Mouse (Mus musculus): ENCODE results near the gene Rlbp1. TPM values are rescaled to one million over a fixed set of nuclear protein-coding genes. Genes with fewer than 3 reads are reported as not detected.

Gene Rlbp1
- polyA plus RNA-seq, 1 experiment from 2014 or later: 26.7 TPM

DNA sequence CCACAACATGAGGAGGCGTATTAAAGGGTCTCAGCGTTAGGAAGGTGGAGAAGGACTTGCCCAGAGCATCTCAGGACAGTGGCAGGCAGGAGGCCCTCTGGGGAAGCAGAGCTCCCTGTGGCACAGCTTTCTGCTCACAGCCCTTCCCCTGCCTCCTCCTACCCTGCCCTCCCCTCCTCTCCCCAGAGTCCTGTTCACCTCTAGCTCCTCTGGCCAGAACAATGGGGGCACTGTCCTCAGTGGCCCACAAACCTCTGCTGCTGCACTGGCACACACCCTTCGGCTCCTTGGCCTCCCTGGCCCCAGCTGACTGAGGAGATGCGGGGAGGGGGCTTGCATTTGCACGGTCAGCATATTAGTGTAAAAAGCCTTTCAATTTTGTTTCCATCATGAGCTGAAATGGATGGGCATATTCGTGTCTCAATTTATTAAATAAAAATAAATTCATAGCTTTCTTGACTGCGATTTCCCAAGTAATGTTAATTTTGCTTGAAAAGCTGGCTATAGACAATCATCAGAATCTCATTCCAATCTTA lies 1.9 kb upstream of the Rlbp1 start:
- ATAC-seq (ENCODE audit: low FRiP score): peak; percentile 7; the same call in 1 of the 2 replicates
- DNase-seq (ENCODE audit: low spot score): no peak
- H3K9me3 ChIP-seq (ENCODE audit: control insufficient read depth, low read length): no peaks in the 10 kb centered on the region
- H3K4me3 ChIP-seq (replicated peaks; ENCODE audit: low read length): no peak overlapping the region
- H3K9ac ChIP-seq: no peak overlapping the region
- H3K4me2 ChIP-seq (replicated peaks): no peak overlapping the region
- no peak overlapping the region for H3K27ac ChIP-seq
- no peaks in the 10 kb centered on the region for H3K27me3 ChIP-seq (ENCODE audit: control insufficient read depth, insufficient read depth, low read length)
- 62% methylated on average over 7 of the region's 7 CpGs for WGBS
- 0 out of 2 replicates have a peak, but pooled peaks cover 4% of the 10 kb centered on the region for H3K4me1 ChIP-seq (replicated peaks; ENCODE audit: control insufficient read depth, insufficient read depth, low read length)
- no peaks in the 10 kb centered on the region for H3K36me3 ChIP-seq (replicated peaks; ENCODE audit: control insufficient read depth, insufficient read depth)

DNA sequence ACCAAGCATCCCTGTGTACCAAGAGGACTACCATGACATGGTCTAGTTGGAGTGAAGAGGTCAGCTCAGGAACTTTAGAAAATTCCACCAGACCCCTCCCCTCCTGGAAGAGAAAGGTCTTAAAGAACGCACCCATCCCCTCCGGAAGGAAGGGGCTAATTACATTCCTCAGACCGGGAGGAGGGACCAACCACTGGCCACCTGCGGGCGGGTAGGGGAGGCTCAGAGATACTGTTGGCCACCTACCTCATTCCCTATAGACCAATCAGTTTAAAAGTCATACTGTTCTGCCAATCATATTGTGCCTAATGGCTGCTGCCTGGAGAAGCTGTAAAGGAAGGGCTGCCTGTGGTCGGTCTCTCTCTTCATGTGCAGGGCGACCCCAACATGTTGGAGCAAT lies 1.1 kb upstream of the Rlbp1 start:
- Histone ChIP-seq H3K4me1 (replicated peaks; ENCODE audit: control insufficient read depth, insufficient read depth, low read length) (0 out of 2 replicates have a peak, but pooled peaks cover 4% of the 10 kb centered on the region), H3K27me3 (ENCODE audit: control insufficient read depth, insufficient read depth, low read length) (no peaks in the 10 kb centered on the region), H3K27ac (no peak overlapping the region), H3K4me3 (replicated peaks; ENCODE audit: low read length) (no peak overlapping the region), H3K9me3 (ENCODE audit: control insufficient read depth, low read length) (no peaks in the 10 kb centered on the region), H3K9ac (no peak overlapping the region), H3K4me2 (replicated peaks) (no peak overlapping the region), H3K36me3 (replicated peaks; ENCODE audit: control insufficient read depth, insufficient read depth) (no peaks in the 10 kb centered on the region)
- ATAC-seq (ENCODE audit: low FRiP score) (no peak), DNase-seq (ENCODE audit: low spot score) (no peak)
- WGBS: 64% methylated on average over 7 of the region's 7 CpGs

DNA sequence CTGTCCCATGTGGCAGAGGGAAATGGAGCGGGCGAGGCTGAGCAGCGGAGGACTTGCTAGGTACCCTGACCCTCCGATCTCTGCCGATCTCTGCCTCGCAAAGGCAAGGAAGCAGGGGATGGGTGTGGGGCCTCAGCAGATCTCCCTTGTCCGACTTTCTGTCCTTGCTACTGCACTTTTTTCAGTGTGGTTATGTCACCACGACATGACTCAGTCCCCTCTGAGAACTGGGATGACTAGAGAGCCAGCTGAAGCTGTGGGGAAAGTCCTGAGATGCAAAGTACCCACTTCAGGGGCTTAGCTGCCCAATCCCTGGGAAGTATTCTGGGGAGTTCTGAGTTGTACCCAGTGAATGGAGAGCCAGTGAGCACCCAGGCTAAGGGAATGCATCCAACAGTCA lies 292 bp upstream of the Rlbp1 start:
- no peak overlapping the region for H3K9ac ChIP-seq
- H3K4me1 ChIP-seq (replicated peaks; ENCODE audit: control insufficient read depth, insufficient read depth, low read length): no peaks in the 10 kb centered on the region
- ATAC-seq (ENCODE audit: low FRiP score) (0 out of 2 replicates have a peak, but pooled peaks have one; percentile 5), DNase-seq (ENCODE audit: low spot score) (no peak)
- H3K4me3 ChIP-seq (replicated peaks; ENCODE audit: low read length): no peak overlapping the region
- peak overlapping the region; percentile 14 for H3K27ac ChIP-seq
- no peak overlapping the region for H3K4me2 ChIP-seq (replicated peaks)
- H3K27me3 ChIP-seq (ENCODE audit: control insufficient read depth, insufficient read depth, low read length): no peaks in the 10 kb centered on the region
- 69% methylated on average over 8 of the region's 8 CpGs for WGBS
- no peaks in the 10 kb centered on the region for H3K36me3 ChIP-seq (replicated peaks; ENCODE audit: control insufficient read depth, insufficient read depth)
- no peaks in the 10 kb centered on the region for H3K9me3 ChIP-seq (ENCODE audit: control insufficient read depth, low read length)

DNA sequence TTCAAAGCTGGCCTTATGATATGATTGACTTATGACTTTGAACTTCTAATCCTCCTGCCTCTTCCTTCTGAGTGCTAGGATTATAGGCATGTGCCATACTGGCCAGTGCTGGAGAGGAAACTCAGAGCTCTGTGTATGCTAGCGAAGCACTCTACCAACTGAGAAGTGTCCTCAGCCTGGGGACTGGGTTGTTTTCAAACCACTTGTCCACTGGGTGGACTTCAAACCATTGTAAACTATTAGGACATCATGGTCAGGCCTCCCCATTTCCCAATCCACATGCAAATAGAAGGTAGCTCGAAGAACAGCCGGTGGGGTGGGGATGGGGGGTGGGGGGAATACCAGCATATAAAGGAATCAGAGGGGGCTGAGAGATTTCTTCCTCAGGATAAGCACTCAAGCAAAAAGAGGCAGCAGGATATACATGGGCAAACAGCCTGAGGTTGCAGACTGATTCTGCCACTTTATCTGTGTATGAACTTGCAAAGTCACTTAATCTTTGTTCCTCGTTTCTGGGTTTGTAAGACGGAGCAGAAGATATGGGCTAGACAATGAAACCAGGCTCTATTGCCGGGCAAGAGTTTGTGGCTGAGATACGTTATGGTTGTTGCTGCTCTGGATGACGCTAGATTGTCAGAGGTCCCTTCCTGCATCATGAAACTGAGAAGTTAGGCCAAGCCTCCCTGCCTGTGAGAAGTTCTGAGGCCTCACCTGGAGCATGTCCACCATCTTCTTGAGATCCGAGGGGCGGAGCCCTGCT lies 10.2 kb downstream of the Rlbp1 start:
- 90% methylated on average over 10 of the region's 10 CpGs for WGBS
- H3K4me2 ChIP-seq (replicated peaks): no peak overlapping the region
- no peak overlapping the region for H3K4me3 ChIP-seq (replicated peaks; ENCODE audit: low read length)
- H3K9me3 ChIP-seq (ENCODE audit: control insufficient read depth, low read length): no peaks in the 10 kb centered on the region
- H3K9ac ChIP-seq: no peak overlapping the region
- no peaks in the 10 kb centered on the region for H3K27me3 ChIP-seq (ENCODE audit: control insufficient read depth, insufficient read depth, low read length)
- H3K4me1 ChIP-seq (replicated peaks; ENCODE audit: control insufficient read depth, insufficient read depth, low read length): no peaks in the 10 kb centered on the region
- no peak for ATAC-seq (ENCODE audit: low FRiP score)
- H3K36me3 ChIP-seq (replicated peaks; ENCODE audit: control insufficient read depth, insufficient read depth): no peaks in the 10 kb centered on the region
- H3K27ac ChIP-seq: no peak overlapping the region
- no peak for DNase-seq (ENCODE audit: low spot score)

DNA sequence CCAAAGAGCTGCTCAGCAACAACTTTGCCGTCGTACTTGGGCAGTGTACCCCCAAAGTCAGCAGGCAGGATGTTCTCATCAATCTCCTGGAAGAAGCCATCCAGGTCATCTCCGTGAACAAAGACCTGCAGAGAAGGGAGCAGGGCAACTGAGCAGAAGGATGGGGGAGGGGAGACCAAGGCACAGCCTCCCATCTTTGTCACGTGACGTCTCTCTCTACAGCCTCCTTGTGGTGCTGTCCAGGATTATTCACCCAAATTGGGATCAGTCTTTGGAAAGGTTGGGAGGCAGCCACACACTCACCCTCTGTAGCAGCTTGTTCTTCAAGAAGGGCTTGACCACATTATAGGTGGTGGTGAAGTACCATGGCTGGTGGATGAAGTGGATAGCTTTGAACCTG lies 11.3 kb downstream of the Rlbp1 start:
- Histone ChIP-seq H3K4me1 (replicated peaks; ENCODE audit: control insufficient read depth, insufficient read depth, low read length) (no peaks in the 10 kb centered on the region), H3K9me3 (ENCODE audit: control insufficient read depth, low read length) (no peaks in the 10 kb centered on the region), H3K9ac (no peak overlapping the region), H3K27me3 (ENCODE audit: control insufficient read depth, insufficient read depth, low read length) (no peaks in the 10 kb centered on the region), H3K4me2 (replicated peaks) (no peak overlapping the region), H3K4me3 (replicated peaks; ENCODE audit: low read length) (no peak overlapping the region), H3K27ac (no peak overlapping the region), H3K36me3 (replicated peaks; ENCODE audit: control insufficient read depth, insufficient read depth) (no peaks in the 10 kb centered on the region)
- no peak for DNase-seq (ENCODE audit: low spot score)
- ATAC-seq (ENCODE audit: low FRiP score): no peak
- WGBS: 69% methylated on average over 5 of the region's 5 CpGs

DNA sequence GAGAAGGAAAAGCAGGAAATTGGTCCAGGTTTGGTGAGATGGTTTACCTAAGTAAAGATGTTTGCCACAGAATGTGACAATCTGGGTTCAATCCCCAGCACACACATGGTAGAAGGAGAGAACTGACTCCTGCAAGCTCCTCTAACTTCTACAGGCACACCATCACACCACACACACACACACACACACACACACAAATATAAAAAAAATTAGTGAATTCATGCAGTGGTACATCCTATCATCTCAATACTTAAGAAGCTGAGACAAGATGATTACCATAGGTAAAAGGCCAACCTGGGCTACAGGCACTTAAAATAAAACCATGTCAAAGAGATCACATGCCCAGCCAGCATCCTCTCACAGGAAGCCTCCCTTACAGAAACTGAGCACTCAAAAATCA lies 12.8 kb downstream of the Rlbp1 start:
- no peak for ATAC-seq (ENCODE audit: low FRiP score)
- Histone ChIP-seq H3K4me1 (replicated peaks; ENCODE audit: control insufficient read depth, insufficient read depth, low read length) (no peaks in the 10 kb centered on the region), H3K4me2 (replicated peaks) (no peak overlapping the region), H3K27me3 (ENCODE audit: control insufficient read depth, insufficient read depth, low read length) (no peaks in the 10 kb centered on the region), H3K9me3 (ENCODE audit: control insufficient read depth, low read length) (no peaks in the 10 kb centered on the region), H3K9ac (no peak overlapping the region), H3K36me3 (replicated peaks; ENCODE audit: control insufficient read depth, insufficient read depth) (no peaks in the 10 kb centered on the region), H3K4me3 (replicated peaks; ENCODE audit: low read length) (no peak overlapping the region), H3K27ac (no peak overlapping the region)
- DNase-seq (ENCODE audit: low spot score): no peak

DNA sequence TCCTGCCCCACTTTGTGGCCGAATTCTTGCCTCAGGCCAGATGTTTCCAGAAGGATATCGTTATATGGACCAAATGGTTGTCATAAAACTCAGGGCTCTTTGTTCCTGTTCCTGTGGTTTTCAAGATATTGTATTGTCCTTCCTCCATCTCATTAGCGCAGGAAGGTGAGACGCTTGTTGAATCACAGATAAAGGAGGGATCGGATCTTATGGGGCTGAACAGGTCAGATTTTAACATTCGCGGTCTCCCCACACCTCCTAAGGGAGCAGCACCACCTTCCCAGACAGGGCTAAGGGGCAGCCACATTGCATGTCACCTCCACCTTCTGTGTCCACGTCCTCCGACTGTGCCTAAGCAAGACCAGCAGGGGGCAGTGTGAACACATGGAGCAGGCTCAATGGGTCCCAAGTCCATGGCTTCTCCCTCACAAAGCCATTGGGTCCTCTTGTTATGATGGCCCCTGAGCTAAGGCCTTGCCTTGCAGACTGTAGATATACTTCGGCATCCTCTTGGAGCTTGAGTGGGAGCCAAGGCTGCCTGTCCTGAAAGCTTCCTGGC lies 15.4 kb downstream of the Rlbp1 start:
- no peaks in the 10 kb centered on the region for H3K36me3 ChIP-seq (replicated peaks; ENCODE audit: control insufficient read depth, insufficient read depth)
- no peak overlapping the region for H3K9ac ChIP-seq
- no peak overlapping the region for H3K27ac ChIP-seq
- ATAC-seq (ENCODE audit: low FRiP score) (peak; percentile 57; the same call in 1 of the 2 replicates), DNase-seq (ENCODE audit: low spot score) (peak; percentile 70)
- H3K4me1 ChIP-seq (replicated peaks; ENCODE audit: control insufficient read depth, insufficient read depth, low read length): no peaks in the 10 kb centered on the region
- no peaks in the 10 kb centered on the region for H3K27me3 ChIP-seq (ENCODE audit: control insufficient read depth, insufficient read depth, low read length)
- no peak overlapping the region for H3K4me3 ChIP-seq (replicated peaks; ENCODE audit: low read length)
- H3K4me2 ChIP-seq (replicated peaks): no peak overlapping the region
- WGBS: 56% methylated on average over 10 of the region's 10 CpGs
- no peaks in the 10 kb centered on the region for H3K9me3 ChIP-seq (ENCODE audit: control insufficient read depth, low read length)

DNA sequence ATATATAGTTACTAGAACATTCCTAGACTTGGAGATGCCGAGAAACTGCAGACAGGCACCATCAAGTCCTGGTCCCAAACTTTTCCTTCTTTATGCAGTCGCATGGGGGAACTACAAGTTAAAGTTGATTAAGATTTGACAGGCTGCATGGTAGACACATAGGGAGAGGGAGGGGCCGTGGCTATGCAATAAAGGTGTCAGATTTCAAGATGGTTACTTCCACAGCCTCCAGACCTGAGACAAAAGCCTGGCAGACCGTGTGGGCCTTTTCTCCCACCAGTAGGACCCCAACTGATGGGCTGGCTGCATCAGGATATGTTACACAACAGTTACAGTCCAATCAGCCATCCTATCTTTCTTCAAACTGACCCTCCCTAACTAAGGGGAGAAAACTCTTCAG lies 17.4 kb downstream of the Rlbp1 start:
- Histone ChIP-seq H3K4me1 (replicated peaks; ENCODE audit: control insufficient read depth, insufficient read depth, low read length) (0 out of 2 replicates have a peak, but pooled peaks cover 2% of the 10 kb centered on the region), H3K27ac (no peak overlapping the region), H3K4me3 (replicated peaks; ENCODE audit: low read length) (no peak overlapping the region), H3K27me3 (ENCODE audit: control insufficient read depth, insufficient read depth, low read length) (no peaks in the 10 kb centered on the region), H3K9ac (no peak overlapping the region), H3K9me3 (ENCODE audit: control insufficient read depth, low read length) (no peaks in the 10 kb centered on the region), H3K4me2 (replicated peaks) (no peak overlapping the region), H3K36me3 (replicated peaks; ENCODE audit: control insufficient read depth, insufficient read depth) (0 out of 2 replicates have a peak, but pooled peaks cover 6% of the 10 kb centered on the region)
- WGBS: 39% methylated on average over 4 of the region's 4 CpGs
- no peak for ATAC-seq (ENCODE audit: low FRiP score)
- no peak for DNase-seq (ENCODE audit: low spot score)

DNA sequence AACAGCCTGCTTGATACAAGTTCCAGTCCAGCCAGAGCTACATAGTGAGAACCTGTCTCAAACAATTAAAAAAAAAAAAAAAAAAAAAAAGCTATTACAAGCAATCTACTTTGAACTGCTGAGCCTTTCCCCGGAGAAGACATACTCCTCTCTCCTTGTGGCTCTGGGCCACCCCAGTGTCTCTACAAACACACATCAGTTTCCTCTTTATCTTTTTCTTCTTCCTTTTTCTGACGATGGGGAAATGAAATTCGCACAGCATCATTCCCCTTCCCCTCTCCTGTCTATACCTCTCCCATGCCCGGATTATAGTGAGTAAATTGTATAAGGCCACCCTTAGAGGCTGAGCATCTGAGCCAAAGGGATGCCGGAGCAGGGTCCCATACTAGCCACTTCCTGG lies 18.2 kb downstream of the Rlbp1 start:
- no peak overlapping the region for H3K4me3 ChIP-seq (replicated peaks; ENCODE audit: low read length)
- no peak overlapping the region for H3K9ac ChIP-seq
- 0 out of 2 replicates have a peak, but pooled peaks cover 4% of the 10 kb centered on the region for H3K4me1 ChIP-seq (replicated peaks; ENCODE audit: control insufficient read depth, insufficient read depth, low read length)
- H3K4me2 ChIP-seq (replicated peaks): no peak overlapping the region
- H3K27me3 ChIP-seq (ENCODE audit: control insufficient read depth, insufficient read depth, low read length): no peaks in the 10 kb centered on the region
- ATAC-seq (ENCODE audit: low FRiP score) (no peak), DNase-seq (ENCODE audit: low spot score) (no peak)
- WGBS: 91% methylated on average over 5 of the region's 5 CpGs
- no peak overlapping the region for H3K27ac ChIP-seq
- peaks cover 11% of the 10 kb centered on the region; the same call in 1 of the 2 replicates for H3K36me3 ChIP-seq (replicated peaks; ENCODE audit: control insufficient read depth, insufficient read depth)
- no peaks in the 10 kb centered on the region for H3K9me3 ChIP-seq (ENCODE audit: control insufficient read depth, low read length)
